Mouse (Mus musculus): ENCODE measurements around the gene Olfr282. TPM values are rescaled to one million over a fixed set of nuclear protein-coding genes. Genes with fewer than 3 reads are reported as not detected.

Gene Olfr282
- not detected for polyA plus RNA-seq (2014; fragmentation: Illumina TruSeq; extraction: RNeasy Lipid Tissue Mini Kit (QIAGEN cat#74804); ENCODE audit: insufficient read depth, low read depth, low replicate concordance)

DNA sequence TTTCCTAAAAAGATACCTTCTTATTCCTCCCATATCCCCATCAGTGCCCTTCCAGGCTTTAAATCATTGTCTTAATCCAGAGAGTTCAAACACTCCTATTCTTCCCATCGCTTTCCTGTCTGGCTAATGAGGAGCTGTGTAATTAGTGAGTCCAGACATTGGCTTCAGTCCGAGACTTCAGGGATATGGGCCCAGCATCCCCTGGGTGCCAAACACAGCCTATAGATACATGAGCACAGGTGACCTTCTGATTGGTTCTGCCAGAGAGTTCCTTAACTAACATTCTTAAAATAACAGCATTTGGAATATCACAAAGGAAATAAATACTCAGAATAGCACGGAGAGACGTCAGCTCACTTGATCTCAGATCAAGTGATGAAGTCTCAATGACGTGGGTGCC lies at the start of gene Olfr282:
TSS of gene Olfr282 (plus strand) at position 301 of the 400 bp plus-strand sequence.

GRCm38 (mm10) chr15:98452288-98452687 lies 21.3 kb downstream of the Olfr282 start, which contains the start of gene Olfr281:
Gene Olfr281, plus strand, starts transcription at chr15:98452588.

DNA sequence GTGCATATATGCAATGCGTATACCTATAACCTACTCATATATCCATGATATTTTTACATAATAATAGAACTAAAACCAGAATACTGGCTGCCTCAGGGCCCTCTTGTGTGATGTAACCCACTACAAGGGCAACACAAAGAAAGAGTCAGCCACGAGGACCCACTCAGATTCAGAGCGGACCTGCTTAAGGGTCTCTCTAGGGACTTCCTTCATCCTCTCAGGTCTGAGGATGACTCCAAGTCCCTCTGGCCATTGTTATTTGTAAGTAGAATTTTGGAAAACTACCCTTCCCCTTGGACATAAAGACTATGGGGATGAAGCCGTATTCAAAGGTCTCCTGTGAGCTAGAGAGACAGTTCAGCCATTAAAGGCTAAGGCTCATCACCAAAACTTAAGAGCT lies 38.6 kb downstream of the Olfr282 start, which contains the start of gene OR5BS1P:
TSS of gene OR5BS1P (plus strand) at position 301 of the 400 bp plus-strand sequence.

DNA sequence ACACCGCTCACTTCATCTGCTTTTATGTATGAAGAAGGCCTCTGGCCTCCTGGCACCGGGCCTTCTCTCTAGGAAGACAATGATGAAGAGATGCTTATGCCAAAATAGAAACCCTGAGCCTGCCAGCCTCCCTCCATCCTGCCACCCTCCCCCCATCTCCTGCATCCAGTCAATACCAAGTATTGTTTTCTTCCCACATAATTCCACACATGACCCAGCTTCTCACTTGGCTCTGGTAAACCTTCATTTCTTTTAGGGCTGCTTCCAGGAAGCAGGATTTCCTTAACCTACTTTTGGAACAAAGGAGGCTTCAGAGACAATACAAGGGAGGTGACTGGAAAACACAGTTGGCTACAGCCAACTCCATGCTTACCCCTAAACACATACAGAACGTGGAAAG lies 51.7 kb downstream of the Olfr282 start, which contains the start of gene Lalba:
TSS of gene Lalba (minus strand) at position 21 of the 400 bp plus-strand sequence.

Other genes with a start within 250 kb of the Olfr282 start
- not detected for gene Olfr288, start 235.7 kb upstream of the Olfr282 start, polyA plus RNA-seq (2014; fragmentation: Illumina TruSeq; extraction: RNeasy Lipid Tissue Mini Kit (QIAGEN cat#74804); ENCODE audit: insufficient read depth, low read depth, low replicate concordance)
- gene Gm44579, start 210.2 kb upstream of the Olfr282 start, polyA plus RNA-seq (2014; fragmentation: Illumina TruSeq; extraction: RNeasy Lipid Tissue Mini Kit (QIAGEN cat#74804); ENCODE audit: insufficient read depth, low read depth, low replicate concordance): not detected
- not detected for gene Olfr287, start 210.2 kb upstream of the Olfr282 start, polyA plus RNA-seq (2014; fragmentation: Illumina TruSeq; extraction: RNeasy Lipid Tissue Mini Kit (QIAGEN cat#74804); ENCODE audit: insufficient read depth, low read depth, low replicate concordance)
- not detected for gene Olfr286, start 196.8 kb upstream of the Olfr282 start, polyA plus RNA-seq (2014; fragmentation: Illumina TruSeq; extraction: RNeasy Lipid Tissue Mini Kit (QIAGEN cat#74804); ENCODE audit: insufficient read depth, low read depth, low replicate concordance)
- gene H1fnt, start 173.9 kb upstream of the Olfr282 start, polyA plus RNA-seq (2014; fragmentation: Illumina TruSeq; extraction: RNeasy Lipid Tissue Mini Kit (QIAGEN cat#74804); ENCODE audit: insufficient read depth, low read depth, low replicate concordance): not detected
- 6.0 TPM for gene Zfp641, start 135.1 kb upstream of the Olfr282 start, polyA plus RNA-seq (2014; fragmentation: Illumina TruSeq; extraction: RNeasy Lipid Tissue Mini Kit (QIAGEN cat#74804); ENCODE audit: insufficient read depth, low read depth, low replicate concordance)
- gene Olfr285, start 113.9 kb upstream of the Olfr282 start, polyA plus RNA-seq (2014; fragmentation: Illumina TruSeq; extraction: RNeasy Lipid Tissue Mini Kit (QIAGEN cat#74804); ENCODE audit: insufficient read depth, low read depth, low replicate concordance): not detected
- not detected for gene Olfr284, start 90.2 kb upstream of the Olfr282 start, polyA plus RNA-seq (2014; fragmentation: Illumina TruSeq; extraction: RNeasy Lipid Tissue Mini Kit (QIAGEN cat#74804); ENCODE audit: insufficient read depth, low read depth, low replicate concordance)
- not detected for gene Olfr283, start 50.3 kb upstream of the Olfr282 start, polyA plus RNA-seq (2014; fragmentation: Illumina TruSeq; extraction: RNeasy Lipid Tissue Mini Kit (QIAGEN cat#74804); ENCODE audit: insufficient read depth, low read depth, low replicate concordance)
- gene Olfr281, start 21.4 kb downstream of the Olfr282 start, polyA plus RNA-seq (2014; fragmentation: Illumina TruSeq; extraction: RNeasy Lipid Tissue Mini Kit (QIAGEN cat#74804); ENCODE audit: insufficient read depth, low read depth, low replicate concordance): not detected
- gene OR5BS1P, start 38.7 kb downstream of the Olfr282 start, polyA plus RNA-seq (2014; fragmentation: Illumina TruSeq; extraction: RNeasy Lipid Tissue Mini Kit (QIAGEN cat#74804); ENCODE audit: insufficient read depth, low read depth, low replicate concordance): not detected
- gene Lalba, start 51.5 kb downstream of the Olfr282 start, polyA plus RNA-seq (2014; fragmentation: Illumina TruSeq; extraction: RNeasy Lipid Tissue Mini Kit (QIAGEN cat#74804); ENCODE audit: insufficient read depth, low read depth, low replicate concordance): not detected
- gene Olfr279, start 61.2 kb downstream of the Olfr282 start, polyA plus RNA-seq (2014; fragmentation: Illumina TruSeq; extraction: RNeasy Lipid Tissue Mini Kit (QIAGEN cat#74804); ENCODE audit: insufficient read depth, low read depth, low replicate concordance): not detected
- gene Kansl2, start 103.0 kb downstream of the Olfr282 start, polyA plus RNA-seq (2014; fragmentation: Illumina TruSeq; extraction: RNeasy Lipid Tissue Mini Kit (QIAGEN cat#74804); ENCODE audit: insufficient read depth, low read depth, low replicate concordance): 30.1 TPM
- gene Ccnt1, start 139.7 kb downstream of the Olfr282 start, polyA plus RNA-seq (2014; fragmentation: Illumina TruSeq; extraction: RNeasy Lipid Tissue Mini Kit (QIAGEN cat#74804); ENCODE audit: insufficient read depth, low read depth, low replicate concordance): 16.8 TPM
- 0.54 TPM for gene 4930415O20Rik, start 139.8 kb downstream of the Olfr282 start, polyA plus RNA-seq (2014; fragmentation: Illumina TruSeq; extraction: RNeasy Lipid Tissue Mini Kit (QIAGEN cat#74804); ENCODE audit: insufficient read depth, low read depth, low replicate concordance)
- gene Adcy6, start 178.9 kb downstream of the Olfr282 start, polyA plus RNA-seq (2014; fragmentation: Illumina TruSeq; extraction: RNeasy Lipid Tissue Mini Kit (QIAGEN cat#74804); ENCODE audit: insufficient read depth, low read depth, low replicate concordance): 17.4 TPM
- gene Cacnb3, start 199.6 kb downstream of the Olfr282 start, polyA plus RNA-seq (2014; fragmentation: Illumina TruSeq; extraction: RNeasy Lipid Tissue Mini Kit (QIAGEN cat#74804); ENCODE audit: insufficient read depth, low read depth, low replicate concordance): 9.1 TPM
- 30.9 TPM for gene Ddx23, start 231.7 kb downstream of the Olfr282 start, polyA plus RNA-seq (2014; fragmentation: Illumina TruSeq; extraction: RNeasy Lipid Tissue Mini Kit (QIAGEN cat#74804); ENCODE audit: insufficient read depth, low read depth, low replicate concordance)
- gene Rnd1, start 246.2 kb downstream of the Olfr282 start, polyA plus RNA-seq (2014; fragmentation: Illumina TruSeq; extraction: RNeasy Lipid Tissue Mini Kit (QIAGEN cat#74804); ENCODE audit: insufficient read depth, low read depth, low replicate concordance): 7.5 TPM

Measured in lung, adult 10 weeks (tissue).